7 mouse cellular contexts compared by ENCODE assay signal in the genomic region with DNA sequence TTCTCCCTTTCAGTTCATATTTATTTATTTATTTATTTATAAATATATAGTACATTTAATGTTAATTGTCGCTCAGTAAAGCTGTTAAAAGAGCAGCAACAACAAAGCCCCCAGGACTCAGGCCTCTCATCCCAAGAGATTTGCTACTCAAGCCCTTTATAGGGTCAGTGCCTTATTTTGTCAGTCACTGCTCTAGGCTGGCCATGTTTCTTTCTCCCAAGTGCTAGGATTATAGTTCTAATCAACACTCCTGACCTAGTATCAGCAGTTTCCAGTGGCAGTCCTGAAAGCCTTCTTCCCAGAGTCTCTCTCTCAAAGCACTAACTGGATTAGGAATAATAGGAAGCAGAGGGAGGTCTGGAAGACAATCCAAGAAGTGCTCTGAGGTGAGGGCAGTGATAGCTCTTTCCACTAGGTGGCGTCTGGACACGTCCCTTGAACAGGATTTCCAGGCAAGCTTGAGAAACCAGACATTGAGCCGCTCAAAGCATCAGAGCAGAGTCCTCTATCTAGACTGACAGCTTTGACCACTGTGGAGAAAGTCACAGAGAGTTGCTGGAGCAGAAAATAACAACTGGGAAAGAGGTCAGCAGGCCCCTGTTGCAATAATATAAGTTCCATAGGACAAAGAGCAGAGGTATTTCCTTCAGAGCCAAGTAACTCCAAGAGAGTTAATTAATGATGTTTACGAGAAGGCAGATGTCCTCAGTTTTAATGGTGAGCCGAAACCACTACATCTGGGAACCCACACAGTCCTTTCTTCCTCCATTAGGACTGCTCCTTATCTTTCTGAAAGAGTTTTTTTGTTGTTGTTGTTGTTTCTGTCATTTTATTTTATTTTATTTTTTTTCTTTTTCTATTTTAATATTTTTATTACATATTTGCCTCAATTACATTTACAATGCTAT. TPM values are rescaled to one million over a fixed set of nuclear protein-coding genes. Genes with fewer than 3 reads are reported as not detected.
DNase-seq lines count a peak whose midpoint lies in the region; ATAC-seq and TF ChIP-seq lines count a peak whose summit lies in the region.

No protein-coding gene starts in this region.

- peak; percentile 62; the same call in 1 of the 2 replicates for TF ChIP-seq CTCF in cerebellum, adult 2 months (IDR thresholded peaks at IDR 0.05; ENCODE audit: borderline replicate concordance, insufficient read depth, low read depth, low read length)
- peak; percentile 81 for TF ChIP-seq CTCF in forebrain, postnatal 0 days (IDR thresholded peaks at IDR 0.05; ENCODE audit: low read depth)

- 32% methylated on average over 6 of the region's 6 CpGs for WGBS in cerebellum, adult 2 months
- WGBS in forebrain, postnatal 0 days = 25% methylated on average over 6 of the region's 6 CpGs
- WGBS in hindbrain, embryonic 13.5 days = 33% methylated on average over 6 of the region's 6 CpGs

- H3K9me3 ChIP-seq in forebrain, postnatal 0 days (ENCODE audit: low read length) = no peaks in the 10 kb centered on the region
- H3K9me3 ChIP-seq in hindbrain, embryonic 13.5 days = no peaks in the 10 kb centered on the region

- H3K27me3 ChIP-seq in cerebellum, adult 2 months (ENCODE audit: control insufficient read depth, insufficient read depth, low read length) = no peaks in the 10 kb centered on the region
- H3K27me3 ChIP-seq in forebrain, postnatal 0 days (ENCODE audit: insufficient read depth, low read length) = no peaks in the 10 kb centered on the region
- H3K27me3 ChIP-seq in hindbrain, embryonic 13.5 days = no peaks in the 10 kb centered on the region

- peak; percentile 26 for DNase-seq in WW6 (ENCODE audit: low read depth, low spot score)
- DNase-seq in cerebellum, adult 2 months = peak; percentile 23 to 34
- peak; percentile 67 for DNase-seq in forebrain, postnatal 0 days
- DNase-seq in layer of hippocampus, adult 9-11 months = peak; percentile 16
- peak; percentile 60 for DNase-seq in lung, postnatal 14 days
- DNase-seq in retina, postnatal 1 day = peak; percentile 89

- H3K27ac ChIP-seq in cerebellum, adult 2 months (ENCODE audit: insufficient read depth, low read length) = no peak overlapping the region
- H3K27ac ChIP-seq in forebrain, postnatal 0 days (ENCODE audit: low read depth, low read length) = no peak overlapping the region
- no peak overlapping the region for H3K27ac ChIP-seq in hindbrain, embryonic 13.5 days

- TF ChIP-seq POLR2A in cerebellum, adult 2 months (IDR thresholded peaks at IDR 0.05; ENCODE audit: borderline replicate concordance, insufficient read depth, low read length) = no peak

- H3K9ac ChIP-seq in forebrain, postnatal 0 days = no peak overlapping the region
- H3K9ac ChIP-seq in hindbrain, embryonic 13.5 days = no peak overlapping the region

- ATAC-seq in forebrain, postnatal 0 days = peak; percentile 81
- ATAC-seq in hindbrain, embryonic 13.5 days (ENCODE audit: low FRiP score) = peak; percentile 77; the same call in 1 of the 2 replicates

- no peaks in the 10 kb centered on the region for H3K4me1 ChIP-seq in cerebellum, adult 2 months (ENCODE audit: control insufficient read depth, insufficient read depth, low read length)
- no peaks in the 10 kb centered on the region for H3K4me1 ChIP-seq in forebrain, postnatal 0 days (ENCODE audit: insufficient read depth)
- no peaks in the 10 kb centered on the region for H3K4me1 ChIP-seq in hindbrain, embryonic 13.5 days (replicated peaks)

- no peak overlapping the region for H3K4me3 ChIP-seq in cerebellum, adult 2 months (replicated peaks; ENCODE audit: insufficient read depth, low read depth, low read length)
- H3K4me3 ChIP-seq in forebrain, postnatal 0 days (ENCODE audit: low read depth, low read length) = no peak overlapping the region
- H3K4me3 ChIP-seq in hindbrain, embryonic 13.5 days = no peak overlapping the region

- no peaks in the 10 kb centered on the region for H3K36me3 ChIP-seq in forebrain, postnatal 0 days (ENCODE audit: insufficient read depth)
- no peaks in the 10 kb centered on the region for H3K36me3 ChIP-seq in hindbrain, embryonic 13.5 days

- H3K4me2 ChIP-seq in forebrain, postnatal 0 days (ENCODE audit: low read depth) = no peak overlapping the region
- no peak overlapping the region for H3K4me2 ChIP-seq in hindbrain, embryonic 13.5 days

RNA-seq across cellular contexts. Expression of a gene that starts 39.9 kb away (rescaled TPM):
- not detected in 2 replicates for polyA plus RNA-seq in cerebellum, adult 2 months (2012; rRNA removed)
- 0.23 and 0.76 TPM in 2 replicates for total RNA-seq in forebrain, postnatal 0 days (2014; rRNA removed)
- 1.1 and 2.5 TPM in 2 replicates for polyA plus RNA-seq in forebrain, postnatal 0 days (2015; fragmentation: Nextera tagmentation; extraction: Ambion mirVana)
- polyA plus RNA-seq in hindbrain, embryonic 13.5 days (2015; fragmentation: Nextera tagmentation; extraction: Ambion mirVana) = not detected in 2 replicates

Comparison
In these comparisons a context has a peak if more than half of its experiments do, and no peak if none do; other contexts are left out.
1. DNase-seq: peak in every context shown above with its lines; median percentile 89 in retina, postnatal 1 day; 67 in forebrain, postnatal 0 days; 60 in lung, postnatal 14 days; 28 in cerebellum, adult 2 months; 26 in WW6; 16 in layer of hippocampus, adult 9-11 months.